Mouse (Mus musculus): Measurements from ENCODE around the gene Clock. TPM values are rescaled to one million over a fixed set of nuclear protein-coding genes. Genes with fewer than 3 reads are reported as not detected.

Clock gene
- polyA plus RNA-seq (2014; fragmentation: Illumina TruSeq; extraction: RNeasy Lipid Tissue Mini Kit (QIAGEN cat#74804); ENCODE audit: low read depth, low replicate concordance), result 123 TPM

GRCm38 (mm10) chr5:76304452-76305341 is at the start of gene Clock:
Gene Clock, minus strand, starts transcription at chr5:76304792.

DNA sequence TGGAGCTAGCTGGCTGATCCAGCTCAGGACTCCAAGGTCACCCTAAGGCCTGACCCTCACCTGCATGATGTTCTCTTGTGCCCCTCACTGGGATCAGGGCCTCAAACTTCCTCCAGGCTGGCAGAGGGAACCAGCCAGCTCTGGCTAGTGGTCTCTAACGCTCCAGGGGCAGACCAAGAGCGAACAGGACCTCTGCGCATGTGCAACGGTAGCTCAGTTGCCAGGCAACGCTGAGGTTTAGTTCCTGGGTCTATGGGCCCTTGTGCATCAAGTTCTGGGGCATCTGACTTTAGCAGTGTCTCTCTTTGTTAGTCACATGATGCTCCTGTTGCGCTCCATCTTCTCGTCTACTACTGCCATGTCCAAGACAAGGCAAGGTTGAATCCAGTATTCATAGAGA is 26.4 kb upstream of the Clock start, which contains the start of gene Pdcl2:
Pdcl2 (minus strand) TSS at position 204 of the 400 bp plus-strand sequence.

GRCm38 (mm10) chr5:76183750-76184261 is 120.8 kb downstream of the Clock start, which contains the start of gene Tmem165:
Gene Tmem165, plus strand, starts transcription at chr5:76183880.

Other genes starting within 250 kb of the Clock start
- 24.2 TPM for gene Srd5a3, start 164.5 kb downstream of the Clock start, polyA plus RNA-seq (2014; fragmentation: Illumina TruSeq; extraction: RNeasy Lipid Tissue Mini Kit (QIAGEN cat#74804); ENCODE audit: low read depth, low replicate concordance)
- gene Tmem165, start 120.9 kb downstream of the Clock start, polyA plus RNA-seq (2014; fragmentation: Illumina TruSeq; extraction: RNeasy Lipid Tissue Mini Kit (QIAGEN cat#74804); ENCODE audit: low read depth, low replicate concordance), result 166 TPM
- gene Pdcl2, start 26.4 kb upstream of the Clock start, polyA plus RNA-seq (2014; fragmentation: Illumina TruSeq; extraction: RNeasy Lipid Tissue Mini Kit (QIAGEN cat#74804); ENCODE audit: low read depth, low replicate concordance), result not detected
- 13.6 TPM for gene Nmu, start 59.0 kb upstream of the Clock start, polyA plus RNA-seq (2014; fragmentation: Illumina TruSeq; extraction: RNeasy Lipid Tissue Mini Kit (QIAGEN cat#74804); ENCODE audit: low read depth, low replicate concordance)
- not detected for gene Gm7271, start 179.2 kb upstream of the Clock start, polyA plus RNA-seq (2014; fragmentation: Illumina TruSeq; extraction: RNeasy Lipid Tissue Mini Kit (QIAGEN cat#74804); ENCODE audit: low read depth, low replicate concordance)
- gene Exoc1, start 224.5 kb upstream of the Clock start, polyA plus RNA-seq (2014; fragmentation: Illumina TruSeq; extraction: RNeasy Lipid Tissue Mini Kit (QIAGEN cat#74804); ENCODE audit: low read depth, low replicate concordance), result 138 TPM

Measured in sigmoid colon, adult 10 weeks (tissue).